Mouse (Mus musculus): Measurements from ENCODE around the gene Ralgapa2. TPM values are rescaled to one million over a fixed set of nuclear protein-coding genes. Genes with fewer than 3 reads are reported as not detected.

Gene Ralgapa2
- polyA plus RNA-seq, 1 experiment from 2014 or later, result 4.9 TPM

DNA sequence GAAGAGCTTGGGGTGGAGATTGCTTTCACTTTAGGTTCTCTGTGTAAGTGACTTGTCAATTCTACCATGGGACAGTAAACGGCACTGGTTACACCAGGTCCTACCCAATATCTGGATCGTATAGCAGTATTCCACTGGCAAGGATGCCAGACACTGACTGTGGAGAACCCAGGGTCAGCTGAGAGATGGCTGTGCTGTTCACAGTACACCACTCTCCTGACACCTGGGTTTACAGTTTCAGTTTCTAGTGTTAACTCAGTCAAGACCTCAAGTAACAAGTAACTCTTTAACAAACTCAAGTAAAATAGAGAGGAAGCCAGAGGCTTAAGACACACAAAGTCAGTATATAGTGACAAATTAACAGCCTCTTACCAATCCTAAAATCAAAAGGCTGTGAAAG, 54.6 kb downstream of the Ralgapa2 start:
- H3K4me2 ChIP-seq (replicated peaks; ENCODE audit: low read depth), result no peak overlapping the region
- no peak overlapping the region for H3K4me3 ChIP-seq (ENCODE audit: low read depth, low read length)
- TF ChIP-seq CTCF (IDR thresholded peaks at IDR 0.05; ENCODE audit: low read depth), result no peak
- no peak overlapping the region for H3K27ac ChIP-seq (ENCODE audit: low read depth, low read length)
- H3K9me3 ChIP-seq (ENCODE audit: control insufficient read depth), result no peaks in the 10 kb centered on the region
- no peak overlapping the region for H3K9ac ChIP-seq (ENCODE audit: low read depth, low read length)
- H3K4me1 ChIP-seq (replicated peaks; ENCODE audit: control insufficient read depth, insufficient read depth, low read length), result no peaks in the 10 kb centered on the region
- no peaks in the 10 kb centered on the region for H3K36me3 ChIP-seq (ENCODE audit: control insufficient read depth, insufficient read depth)
- ATAC-seq, result no peak
- 51% methylated on average over 2 of the region's 2 CpGs for WGBS
- no peaks in the 10 kb centered on the region for H3K27me3 ChIP-seq (replicated peaks; ENCODE audit: control insufficient read depth, insufficient read depth, low read length)

DNA sequence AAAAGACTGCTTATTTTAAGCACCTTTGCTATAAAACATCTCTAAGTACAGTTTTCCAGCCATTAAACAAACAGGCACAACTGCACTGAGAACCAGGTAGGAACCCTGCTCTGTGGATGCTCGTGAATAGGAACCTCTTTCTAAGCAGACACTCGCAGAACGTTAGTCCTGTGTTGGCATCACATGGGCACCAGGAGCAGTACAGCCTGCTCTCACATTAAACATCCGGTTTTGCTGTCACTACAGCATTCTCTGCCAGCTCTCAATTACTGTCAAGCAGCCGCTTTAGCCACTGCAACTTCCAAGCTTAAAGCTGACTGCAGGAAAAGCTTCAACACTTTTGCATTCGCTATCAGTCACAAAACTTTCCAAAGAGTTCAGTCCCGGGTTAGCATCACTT, 55.5 kb downstream of the Ralgapa2 start:
- Histone ChIP-seq H3K4me3 (ENCODE audit: low read depth, low read length) (no peak overlapping the region), H3K27me3 (replicated peaks; ENCODE audit: control insufficient read depth, insufficient read depth, low read length) (no peaks in the 10 kb centered on the region), H3K36me3 (ENCODE audit: control insufficient read depth, insufficient read depth) (peaks cover under 1% of the 10 kb centered on the region; the same call in 1 of the 2 replicates), H3K9me3 (ENCODE audit: control insufficient read depth) (no peaks in the 10 kb centered on the region), H3K4me1 (replicated peaks; ENCODE audit: control insufficient read depth, insufficient read depth, low read length) (no peaks in the 10 kb centered on the region), H3K4me2 (replicated peaks; ENCODE audit: low read depth) (no peak overlapping the region), H3K9ac (ENCODE audit: low read depth, low read length) (no peak overlapping the region), H3K27ac (ENCODE audit: low read depth, low read length) (no peak overlapping the region)
- no peak for ATAC-seq
- WGBS, result 69% methylated on average over 7 of the region's 7 CpGs
- no peak for TF ChIP-seq CTCF (IDR thresholded peaks at IDR 0.05; ENCODE audit: low read depth)

DNA sequence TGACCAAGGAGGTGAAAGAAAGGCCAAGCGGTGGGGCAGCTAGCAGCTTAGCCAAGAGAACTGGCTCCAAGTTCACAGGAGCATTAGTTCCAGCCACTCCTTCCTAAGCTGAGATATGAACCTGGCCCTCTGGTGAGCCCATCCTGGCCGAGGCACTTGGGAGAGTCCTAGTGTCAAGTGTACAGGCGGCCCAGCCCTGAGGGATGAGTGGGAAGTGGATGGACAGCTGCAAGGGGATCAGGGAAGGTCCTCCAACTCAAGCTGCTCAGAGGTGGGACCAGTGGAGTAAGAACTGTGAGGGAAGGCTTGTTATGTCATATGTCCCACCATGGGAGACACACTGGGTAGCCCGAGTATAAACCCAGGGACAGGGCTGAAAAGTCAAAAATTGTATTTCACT, 56.1 kb downstream of the Ralgapa2 start:
- no peak overlapping the region for H3K4me2 ChIP-seq (replicated peaks; ENCODE audit: low read depth)
- H3K9me3 ChIP-seq (ENCODE audit: control insufficient read depth), result no peaks in the 10 kb centered on the region
- 90% methylated on average over 4 of the region's 4 CpGs for WGBS
- no peak overlapping the region for H3K4me3 ChIP-seq (ENCODE audit: low read depth, low read length)
- H3K36me3 ChIP-seq (ENCODE audit: control insufficient read depth, insufficient read depth), result peaks cover 6% of the 10 kb centered on the region; the same call in 1 of the 2 replicates
- H3K27me3 ChIP-seq (replicated peaks; ENCODE audit: control insufficient read depth, insufficient read depth, low read length), result no peaks in the 10 kb centered on the region
- H3K4me1 ChIP-seq (replicated peaks; ENCODE audit: control insufficient read depth, insufficient read depth, low read length), result no peaks in the 10 kb centered on the region
- no peak for ATAC-seq
- H3K9ac ChIP-seq (ENCODE audit: low read depth, low read length), result no peak overlapping the region
- H3K27ac ChIP-seq (ENCODE audit: low read depth, low read length), result no peak overlapping the region
- TF ChIP-seq CTCF (IDR thresholded peaks at IDR 0.05; ENCODE audit: low read depth), result no peak

DNA sequence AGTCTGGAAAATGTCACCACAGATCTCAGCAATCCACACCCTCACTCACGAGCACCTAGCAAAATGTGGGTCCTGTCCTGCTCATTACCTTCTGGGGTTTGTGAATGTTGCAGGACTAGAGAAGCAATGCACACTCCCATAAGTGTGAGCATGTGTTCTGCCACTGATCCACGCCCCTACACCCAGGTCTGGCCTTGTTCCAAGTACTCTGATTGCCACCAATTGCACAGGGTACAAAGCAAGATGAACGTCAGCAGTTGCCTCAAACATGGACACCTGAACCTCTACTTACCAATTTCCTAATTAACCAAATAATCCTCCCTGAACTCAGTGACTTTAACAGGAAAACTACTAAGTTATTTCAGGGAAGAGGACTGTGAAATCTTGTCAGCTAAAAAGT, 68.1 kb downstream of the Ralgapa2 start:
- no peak overlapping the region for H3K27ac ChIP-seq (ENCODE audit: low read depth, low read length)
- H3K4me3 ChIP-seq (ENCODE audit: low read depth, low read length), result no peak overlapping the region
- WGBS, result 49% methylated on average over 3 of the region's 3 CpGs
- no peaks in the 10 kb centered on the region for H3K27me3 ChIP-seq (replicated peaks; ENCODE audit: control insufficient read depth, insufficient read depth, low read length)
- no peak overlapping the region for H3K4me2 ChIP-seq (replicated peaks; ENCODE audit: low read depth)
- H3K9ac ChIP-seq (ENCODE audit: low read depth, low read length), result no peak overlapping the region
- TF ChIP-seq CTCF (IDR thresholded peaks at IDR 0.05; ENCODE audit: low read depth), result no peak
- no peak for ATAC-seq
- no peaks in the 10 kb centered on the region for H3K9me3 ChIP-seq (ENCODE audit: control insufficient read depth)
- H3K4me1 ChIP-seq (replicated peaks; ENCODE audit: control insufficient read depth, insufficient read depth, low read length), result no peaks in the 10 kb centered on the region
- peaks cover 19% of the 10 kb centered on the region for H3K36me3 ChIP-seq (ENCODE audit: control insufficient read depth, insufficient read depth)

DNA sequence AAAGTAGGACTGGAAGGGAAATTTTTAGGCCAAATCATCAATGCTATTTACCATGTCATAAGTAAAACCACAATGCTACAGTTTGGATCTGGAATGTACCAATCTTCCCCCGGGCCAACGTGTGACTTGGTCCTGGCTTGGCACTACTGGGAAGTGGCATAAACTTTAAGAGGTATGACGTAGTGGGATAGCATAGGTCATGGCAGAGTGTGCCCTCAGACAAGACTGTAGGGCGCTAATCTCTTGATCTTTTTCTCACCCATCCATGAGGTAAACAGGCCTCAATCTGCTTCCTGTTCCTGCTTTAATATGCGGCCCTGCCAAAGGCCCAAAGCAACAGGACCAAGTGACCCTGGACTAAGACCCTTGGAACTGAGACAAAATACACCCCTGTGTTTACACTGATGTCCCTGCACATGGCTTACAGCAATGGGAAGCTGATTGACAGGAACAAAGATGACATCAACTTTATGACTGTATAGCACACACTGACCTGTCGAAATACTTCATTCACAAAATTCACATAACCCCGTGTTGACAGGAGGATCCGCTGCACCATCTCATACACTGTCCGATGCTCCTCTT, 68.8 kb downstream of the Ralgapa2 start:
- Histone ChIP-seq H3K36me3 (ENCODE audit: control insufficient read depth, insufficient read depth) (peaks cover 19% of the 10 kb centered on the region), H3K27ac (ENCODE audit: low read depth, low read length) (no peak overlapping the region), H3K4me3 (ENCODE audit: low read depth, low read length) (no peak overlapping the region), H3K9me3 (ENCODE audit: control insufficient read depth) (no peaks in the 10 kb centered on the region), H3K4me1 (replicated peaks; ENCODE audit: control insufficient read depth, insufficient read depth, low read length) (no peaks in the 10 kb centered on the region), H3K9ac (ENCODE audit: low read depth, low read length) (no peak overlapping the region), H3K27me3 (replicated peaks; ENCODE audit: control insufficient read depth, insufficient read depth, low read length) (no peaks in the 10 kb centered on the region), H3K4me2 (replicated peaks; ENCODE audit: low read depth) (no peak overlapping the region)
- no peak for TF ChIP-seq CTCF (IDR thresholded peaks at IDR 0.05; ENCODE audit: low read depth)
- 89% methylated on average over 9 of the region's 9 CpGs for WGBS
- peak; percentile 28; the same call in 1 of the 2 replicates for ATAC-seq

DNA sequence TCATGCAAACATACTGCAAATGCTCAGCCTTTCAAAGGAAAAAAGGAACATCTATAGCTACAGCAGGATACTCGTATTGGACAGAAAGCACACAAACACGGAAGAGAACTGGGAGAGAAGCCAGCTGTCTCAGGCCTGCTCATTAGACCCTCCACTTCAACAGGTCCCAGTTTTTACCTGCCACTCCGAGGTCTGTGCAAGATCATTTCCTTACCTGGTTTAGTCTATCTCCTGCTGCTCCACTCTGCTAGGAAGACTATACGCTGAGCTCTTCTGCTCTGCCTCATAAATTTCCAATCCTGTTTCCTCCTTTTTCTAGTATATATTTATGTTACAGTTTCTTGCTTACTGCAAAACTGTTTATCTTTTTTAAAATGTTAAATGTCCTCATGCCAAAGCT, 70.4 kb downstream of the Ralgapa2 start:
- 52% methylated on average over 4 of the region's 4 CpGs for WGBS
- Histone ChIP-seq H3K4me1 (replicated peaks; ENCODE audit: control insufficient read depth, insufficient read depth, low read length) (no peaks in the 10 kb centered on the region), H3K27ac (ENCODE audit: low read depth, low read length) (no peak overlapping the region), H3K4me3 (ENCODE audit: low read depth, low read length) (no peak overlapping the region), H3K9ac (ENCODE audit: low read depth, low read length) (no peak overlapping the region), H3K36me3 (ENCODE audit: control insufficient read depth, insufficient read depth) (peaks cover 15% of the 10 kb centered on the region), H3K9me3 (ENCODE audit: control insufficient read depth) (no peaks in the 10 kb centered on the region), H3K27me3 (replicated peaks; ENCODE audit: control insufficient read depth, insufficient read depth, low read length) (no peaks in the 10 kb centered on the region), H3K4me2 (replicated peaks; ENCODE audit: low read depth) (no peak overlapping the region)
- TF ChIP-seq CTCF (IDR thresholded peaks at IDR 0.05; ENCODE audit: low read depth), result no peak
- peak; percentile 25; the same call in 1 of the 2 replicates for ATAC-seq

DNA sequence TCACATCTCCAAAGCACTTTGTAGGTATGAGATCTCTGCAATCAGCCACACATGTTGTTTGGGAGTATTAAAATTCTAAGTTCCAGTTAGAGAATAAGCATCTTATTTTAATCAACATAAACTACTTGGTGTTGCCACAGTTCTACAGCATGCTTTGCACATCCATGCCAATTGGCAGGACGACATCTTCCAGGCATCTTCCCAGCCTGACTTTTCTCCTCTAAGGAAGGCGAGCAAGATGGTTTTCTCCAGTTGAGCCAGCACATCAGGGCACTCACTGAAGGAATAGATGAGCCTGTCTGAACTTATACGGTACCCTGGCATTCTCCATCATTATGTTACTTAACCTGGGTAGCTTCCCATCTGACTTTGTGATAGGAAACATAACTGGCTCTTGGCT, 83.4 kb downstream of the Ralgapa2 start:
- TF ChIP-seq CTCF (IDR thresholded peaks at IDR 0.05; ENCODE audit: low read depth), result no peak
- H3K9ac ChIP-seq (ENCODE audit: low read depth, low read length), result no peak overlapping the region
- no peak for ATAC-seq
- WGBS, result 95% methylated on average over 3 of the region's 3 CpGs
- H3K27me3 ChIP-seq (replicated peaks; ENCODE audit: control insufficient read depth, insufficient read depth, low read length), result no peaks in the 10 kb centered on the region
- peaks cover 15% of the 10 kb centered on the region; the same call in 1 of the 2 replicates for H3K36me3 ChIP-seq (ENCODE audit: control insufficient read depth, insufficient read depth)
- H3K9me3 ChIP-seq (ENCODE audit: control insufficient read depth), result no peaks in the 10 kb centered on the region
- H3K4me1 ChIP-seq (replicated peaks; ENCODE audit: control insufficient read depth, insufficient read depth, low read length), result no peaks in the 10 kb centered on the region
- no peak overlapping the region for H3K4me2 ChIP-seq (replicated peaks; ENCODE audit: low read depth)
- no peak overlapping the region for H3K4me3 ChIP-seq (ENCODE audit: low read depth, low read length)
- H3K27ac ChIP-seq (ENCODE audit: low read depth, low read length), result no peak overlapping the region
